Mouse (Mus musculus) liver, postnatal 0 days (tissue): ENCODE measurements around the gene Kcnf1. TPM values are rescaled to one million over a fixed set of nuclear protein-coding genes. Genes with fewer than 3 reads are reported as not detected.

Experiments used
- ATAC-seq: fragments of 200-750 bp; cut with Nextera tagmentation; 2 replicates; pipeline ENCODE4 v1.8.0; 2017; ENCODE audit warnings: mild to moderate bottlenecking, moderate library complexity
- DNase-seq: peaks from one replicate; pipeline ENCODE4 v3.0.0-alpha.2; 2016
- H3K27ac ChIP-seq: fragments of 300-500 bp; sonication (generic); 2 replicates; pipeline ENCODE4 v1.5.1; 2014; ENCODE audit warnings: antibody characterized with exemption, moderate library complexity, mild to moderate bottlenecking, low read depth
- H3K27me3 ChIP-seq: fragments of 300-500 bp; sonication (generic); 2 replicates; pipeline ENCODE4 v1.6.1; 2014; ENCODE audit warnings: low read length, control low read depth, mixed read lengths; ENCODE audit not compliant: insufficient read depth
- H3K36me3 ChIP-seq: fragments of 300-500 bp; sonication (generic); replicated peaks from 2 replicates; pipeline ENCODE4 v1.6.1; 2014; ENCODE audit warnings: mild to moderate bottlenecking, control low read depth, low read length, moderate library complexity, mixed read lengths; ENCODE audit not compliant: insufficient read depth
- H3K4me1 ChIP-seq: fragments of 300-500 bp; sonication (generic); 2 replicates; pipeline ENCODE4 v1.6.1; 2014; ENCODE audit warnings: antibody characterized with exemption, mild to moderate bottlenecking, control low read depth; ENCODE audit not compliant: insufficient read depth
- H3K4me2 ChIP-seq: fragments of 300-500 bp; sonication (generic); 2 replicates; pipeline ENCODE4 v1.6.1; 2014; ENCODE audit warnings: low read depth, mild to moderate bottlenecking, low read length, moderate library complexity, mixed read lengths
- H3K4me3 ChIP-seq: fragments of 300-500 bp; sonication (generic); 2 replicates; pipeline ENCODE4 v1.5.1; 2014; ENCODE audit warnings: low read depth, low read length
- H3K9ac ChIP-seq: fragments of 300-500 bp; sonication (generic); replicated peaks from 2 replicates; pipeline ENCODE4 v1.6.1; 2014; ENCODE audit warnings: mild to moderate bottlenecking, moderate library complexity
- H3K9me3 ChIP-seq: fragments of 300-500 bp; sonication (generic); 2 replicates; pipeline ENCODE4 v1.6.1; 2016; ENCODE audit warnings: mild to moderate bottlenecking, control low read depth, low read length, mixed read lengths
- CTCF ChIP-seq: sonication (generic); IDR thresholded peaks from 2 replicates; pipeline ENCODE4 v1.5.1; 2016; ENCODE audit warnings: antibody characterized with exemption, low read depth
- EP300 ChIP-seq: IDR thresholded peaks from 2 replicates; pipeline ENCODE4 v1.6.1; 2016; ENCODE audit warnings: antibody characterized with exemption, low read depth, mild to moderate bottlenecking
- WGBS: fragments of 180-500 bp; shearing (Covaris S2); extraction: QIAGEN DNeasy Blood & Tissue Kit; methylation state at CpG from one replicate; pipeline ENCODE4 v1.1.7; 2014; ENCODE audit not compliant: insufficient replicate concordance; 5-methylcytosine and 5-hydroxymethylcytosine counted together
- polyA plus RNA-seq: library from polyadenylated mRNA; unstranded; fragments of >200 nt; fragmentation: Nextera tagmentation; extraction: Ambion mirVana; gene quantifications from 2 replicates; pipeline ENCODE4 v1.2.1, GENCODE M21; 2015

Kcnf1 gene
- polyA plus RNA-seq, 1 experiment from 2014 or later, result 0.14 TPM

GRCm38 (mm10) chr12:17170406-17170805 is 6.3 kb downstream of the Kcnf1 start:
- H3K4me2 ChIP-seq, result no peak overlapping the region
- H3K9ac ChIP-seq, result no peak overlapping the region
- peaks cover 11% of the 10 kb centered on the region for H3K27me3 ChIP-seq
- no peaks in the 10 kb centered on the region for H3K36me3 ChIP-seq
- TF ChIP-seq EP300, result no peak
- TF ChIP-seq CTCF, result no peak
- no peak for DNase-seq
- no peak overlapping the region for H3K4me3 ChIP-seq
- no peaks in the 10 kb centered on the region for H3K4me1 ChIP-seq
- no peaks in the 10 kb centered on the region for H3K9me3 ChIP-seq
- WGBS, result 79% methylated on average over 10 of the region's 10 CpGs
- no peak overlapping the region for H3K27ac ChIP-seq
- no peak for ATAC-seq

DNA sequence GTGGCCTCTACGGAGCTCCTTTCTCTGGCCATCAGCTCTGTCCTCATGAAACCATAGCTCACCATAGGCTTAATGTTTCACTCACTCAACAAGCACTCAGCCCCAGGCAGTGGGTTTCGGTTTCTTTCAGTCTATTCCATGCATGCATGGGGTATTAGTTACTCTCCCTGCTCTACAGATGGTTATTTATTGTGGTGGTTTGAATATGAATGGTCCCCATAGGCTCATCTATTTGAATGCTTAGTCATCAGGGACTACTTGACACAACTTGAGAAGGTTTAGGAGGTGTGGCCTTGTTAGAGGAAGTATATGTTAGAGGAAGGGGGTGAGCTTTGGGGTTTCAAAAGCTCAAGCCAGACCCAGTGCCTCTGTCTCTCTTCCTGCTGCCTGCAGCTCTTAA is 10.6 kb downstream of the Kcnf1 start:
- Histone ChIP-seq H3K4me2 (no peak overlapping the region), H3K9me3 (no peaks in the 10 kb centered on the region), H3K4me3 (no peak overlapping the region), H3K36me3 (no peaks in the 10 kb centered on the region), H3K9ac (no peak overlapping the region), H3K4me1 (no peaks in the 10 kb centered on the region), H3K27ac (no peak overlapping the region), H3K27me3 (no peaks in the 10 kb centered on the region)
- no peak for ATAC-seq
- 76% methylated on average over 2 of the region's 2 CpGs for WGBS
- DNase-seq, result no peak
- TF ChIP-seq CTCF, result no peak
- no peak for TF ChIP-seq EP300

DNA sequence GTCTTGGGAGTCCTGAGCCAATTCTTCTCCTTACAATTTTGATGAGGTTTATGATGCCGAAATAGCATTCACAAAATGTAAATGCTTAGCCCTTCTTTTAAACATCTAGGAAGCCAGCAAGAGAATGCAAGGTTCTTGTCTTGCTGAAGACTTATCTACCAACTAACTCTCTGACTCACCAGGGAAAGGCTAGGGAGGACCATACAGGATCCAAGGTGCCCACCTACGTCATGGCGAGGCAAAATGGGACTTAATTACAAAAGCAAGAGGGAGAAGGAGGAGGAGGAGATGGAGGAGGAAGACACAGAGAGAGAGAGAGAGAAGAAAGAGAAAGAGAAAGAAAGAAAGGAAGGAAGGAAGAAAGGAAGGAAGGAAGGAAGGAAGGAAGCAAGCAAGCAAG is 12.7 kb downstream of the Kcnf1 start:
- H3K27me3 ChIP-seq, result no peaks in the 10 kb centered on the region
- WGBS, result 80% methylated on average over 3 of the region's 3 CpGs

GRCm38 (mm10) chr12:17159549-17159948 is 17.1 kb downstream of the Kcnf1 start:
- no peak overlapping the region for H3K4me2 ChIP-seq
- WGBS, result 83% methylated on average over 7 of the region's 7 CpGs
- H3K27ac ChIP-seq, result no peak overlapping the region
- H3K36me3 ChIP-seq, result no peaks in the 10 kb centered on the region
- no peak overlapping the region for H3K4me3 ChIP-seq
- DNase-seq (no peak), ATAC-seq (no peak)
- no peaks in the 10 kb centered on the region for H3K9me3 ChIP-seq
- TF ChIP-seq EP300 (no peak), CTCF (no peak)
- no peaks in the 10 kb centered on the region for H3K4me1 ChIP-seq
- no peak overlapping the region for H3K9ac ChIP-seq
- H3K27me3 ChIP-seq, result no peaks in the 10 kb centered on the region

More for the DNA sequence above, 12.7 kb downstream of the Kcnf1 start:
- Histone ChIP-seq H3K36me3 (no peaks in the 10 kb centered on the region), H3K9me3 (no peaks in the 10 kb centered on the region), H3K4me2 (no peak overlapping the region), H3K9ac (no peak overlapping the region), H3K4me3 (no peak overlapping the region), H3K4me1 (no peaks in the 10 kb centered on the region), H3K27ac (no peak overlapping the region)
- ATAC-seq (no peak), DNase-seq (no peak)
- no peak for TF ChIP-seq CTCF
- TF ChIP-seq EP300, result no peak

GRCm38 (mm10) chr12:17157558-17157957 is 19.1 kb downstream of the Kcnf1 start:
- H3K9me3 ChIP-seq, result no peaks in the 10 kb centered on the region
- H3K27ac ChIP-seq, result no peak overlapping the region
- H3K4me3 ChIP-seq, result no peak overlapping the region
- no peaks in the 10 kb centered on the region for H3K36me3 ChIP-seq
- no peak for TF ChIP-seq EP300
- no peak for TF ChIP-seq CTCF
- no peak overlapping the region for H3K4me2 ChIP-seq
- no peaks in the 10 kb centered on the region for H3K27me3 ChIP-seq
- ATAC-seq (no peak), DNase-seq (no peak)
- no peak overlapping the region for H3K9ac ChIP-seq
- H3K4me1 ChIP-seq, result no peaks in the 10 kb centered on the region
- 81% methylated on average over 15 of the region's 15 CpGs for WGBS

GRCm38 (mm10) chr12:17155781-17156180 is 20.9 kb downstream of the Kcnf1 start:
- TF ChIP-seq CTCF, result no peak
- TF ChIP-seq EP300, result no peak
- Histone ChIP-seq H3K9me3 (no peaks in the 10 kb centered on the region), H3K4me2 (no peak overlapping the region), H3K4me1 (no peaks in the 10 kb centered on the region), H3K27ac (no peak overlapping the region), H3K36me3 (no peaks in the 10 kb centered on the region), H3K4me3 (no peak overlapping the region), H3K27me3 (no peaks in the 10 kb centered on the region), H3K9ac (no peak overlapping the region)
- ATAC-seq (no peak), DNase-seq (no peak)
- WGBS, result 51% methylated on average over 1 of the region's 1 CpGs

- Histone ChIP-seq H3K4me2 (no peak overlapping the region), H3K9me3 (no peaks in the 10 kb centered on the region), H3K4me3 (no peak overlapping the region), H3K27ac (no peak overlapping the region), H3K36me3 (no peaks in the 10 kb centered on the region), H3K4me1 (no peaks in the 10 kb centered on the region), H3K27me3 (no peaks in the 10 kb centered on the region), H3K9ac (no peak overlapping the region)
- TF ChIP-seq EP300 (no peak), CTCF (no peak)
- WGBS, result 76% methylated on average over 7 of the region's 7 CpGs
- DNase-seq, result no peak
- ATAC-seq, result no peak
These were observed 23.8 kb downstream of the Kcnf1 start for GRCm38 (mm10) chr12:17152840-17153239.
